Mouse (Mus musculus): ENCODE results near the gene Stac3. TPM values are rescaled to one million over a fixed set of nuclear protein-coding genes. Genes with fewer than 3 reads are reported as not detected.

Gene Stac3
- polyA plus RNA-seq, 1 experiment from 2014 or later = 0.21 TPM

- peaks cover 49% of the 10 kb centered on the region for H3K27me3 ChIP-seq (ENCODE audit: control insufficient read depth, insufficient read depth, low read length)
- peak overlapping the region; percentile 37 for H3K4me3 ChIP-seq (ENCODE audit: low read depth, low read length)
- no peaks in the 10 kb centered on the region for H3K36me3 ChIP-seq (ENCODE audit: control insufficient read depth, insufficient read depth, low read length)
- ATAC-seq (ENCODE audit: insufficient number of reproducible peaks, low FRiP score, low TSS enrichment, low read depth) = no peak
- peak overlapping the region; percentile 76 for H3K4me2 ChIP-seq (ENCODE audit: low read depth, severe bottlenecking)
- no peak for DNase-seq (ENCODE audit: low spot score)
- H3K4me1 ChIP-seq (ENCODE audit: control insufficient read depth, insufficient read depth, low read length) = peaks cover 83% of the 10 kb centered on the region
- 6% methylated on average over 7 of the region's 7 CpGs for WGBS
- H3K9ac ChIP-seq (ENCODE audit: low read length) = peak overlapping the region; percentile 12; the same call in 1 of the 2 replicates
- no peak overlapping the region for H3K27ac ChIP-seq (replicated peaks; ENCODE audit: low read depth, low read length)
- H3K9me3 ChIP-seq (ENCODE audit: control insufficient read depth, low read length) = no peaks in the 10 kb centered on the region
These were observed 10.8 kb downstream of the Stac3 start for GRCm38 (mm10) chr10:127512307-127512666.

GRCm38 (mm10) chr10:127512813-127513212, 11.3 kb downstream of the Stac3 start:
- Histone ChIP-seq H3K27me3 (ENCODE audit: control insufficient read depth, insufficient read depth, low read length) (peaks cover 44% of the 10 kb centered on the region), H3K9me3 (ENCODE audit: control insufficient read depth, low read length) (no peaks in the 10 kb centered on the region), H3K4me2 (ENCODE audit: low read depth, severe bottlenecking) (peak overlapping the region; percentile 76), H3K4me3 (ENCODE audit: low read depth, low read length) (peak overlapping the region; percentile 19), H3K27ac (replicated peaks; ENCODE audit: low read depth, low read length) (peak overlapping the region; percentile 10; the same call in 1 of the 2 replicates), H3K9ac (ENCODE audit: low read length) (peak overlapping the region; percentile 45; the same call in 1 of the 2 replicates), H3K4me1 (ENCODE audit: control insufficient read depth, insufficient read depth, low read length) (peaks cover 83% of the 10 kb centered on the region), H3K36me3 (ENCODE audit: control insufficient read depth, insufficient read depth, low read length) (no peaks in the 10 kb centered on the region; the same call in 1 of the 2 replicates)
- DNase-seq (ENCODE audit: low spot score) (peak; percentile 100), ATAC-seq (ENCODE audit: insufficient number of reproducible peaks, low FRiP score, low TSS enrichment, low read depth) (0 out of 2 replicates have a peak, but pooled peaks have one; percentile 31)
- 0% methylated on average over 27 of the region's 27 CpGs for WGBS

- DNase-seq (ENCODE audit: low spot score) (peak; percentile 65), ATAC-seq (ENCODE audit: insufficient number of reproducible peaks, low FRiP score, low TSS enrichment, low read depth) (no peak)
- 0% methylated on average over 16 of the region's 16 CpGs for WGBS
- Histone ChIP-seq H3K4me2 (ENCODE audit: low read depth, severe bottlenecking) (peak overlapping the region; percentile 76), H3K27ac (replicated peaks; ENCODE audit: low read depth, low read length) (no peak overlapping the region), H3K4me1 (ENCODE audit: control insufficient read depth, insufficient read depth, low read length) (peaks cover 78% of the 10 kb centered on the region), H3K4me3 (ENCODE audit: low read depth, low read length) (peak overlapping the region; percentile 19), H3K9ac (ENCODE audit: low read length) (peak overlapping the region; percentile 37; the same call in 1 of the 2 replicates), H3K9me3 (ENCODE audit: control insufficient read depth, low read length) (no peaks in the 10 kb centered on the region), H3K27me3 (ENCODE audit: control insufficient read depth, insufficient read depth, low read length) (peaks cover 43% of the 10 kb centered on the region), H3K36me3 (ENCODE audit: control insufficient read depth, insufficient read depth, low read length) (peaks cover 7% of the 10 kb centered on the region)
These were observed 12.1 kb downstream of the Stac3 start for GRCm38 (mm10) chr10:127513501-127514091.

- 10% methylated on average over 13 of the region's 13 CpGs for WGBS
- Histone ChIP-seq H3K4me1 (ENCODE audit: control insufficient read depth, insufficient read depth, low read length) (peaks cover 76% of the 10 kb centered on the region), H3K9me3 (ENCODE audit: control insufficient read depth, low read length) (no peaks in the 10 kb centered on the region), H3K27me3 (ENCODE audit: control insufficient read depth, insufficient read depth, low read length) (peaks cover 43% of the 10 kb centered on the region), H3K4me2 (ENCODE audit: low read depth, severe bottlenecking) (peak overlapping the region; percentile 76), H3K36me3 (ENCODE audit: control insufficient read depth, insufficient read depth, low read length) (peaks cover 9% of the 10 kb centered on the region), H3K4me3 (ENCODE audit: low read depth, low read length) (no peak overlapping the region), H3K27ac (replicated peaks; ENCODE audit: low read depth, low read length) (no peak overlapping the region), H3K9ac (ENCODE audit: low read length) (no peak overlapping the region)
- ATAC-seq (ENCODE audit: insufficient number of reproducible peaks, low FRiP score, low TSS enrichment, low read depth) = no peak
- no peak for DNase-seq (ENCODE audit: low spot score)
These were observed 12.7 kb downstream of the Stac3 start for GRCm38 (mm10) chr10:127514111-127514698.

GRCm38 (mm10) chr10:127514764-127515163, 13.3 kb downstream of the Stac3 start, which contains the start of gene Ndufa4l2:
Gene Ndufa4l2, plus strand, starts transcription at chr10:127514967.
- no peak within 1 kb of the TSS for H3K27ac ChIP-seq (replicated peaks; ENCODE audit: low read depth, low read length)
- peak within 1 kb of the TSS; percentile 19; the same call in 1 of the 2 replicates for H3K4me3 ChIP-seq (ENCODE audit: low read depth, low read length)
- H3K4me2 ChIP-seq (ENCODE audit: low read depth, severe bottlenecking) = peak within 1 kb of the TSS; percentile 76
- peaks cover 71% of the 10 kb centered on the region for H3K4me1 ChIP-seq (ENCODE audit: control insufficient read depth, insufficient read depth, low read length)
- 10% methylated on average over 6 of the region's 6 CpGs for WGBS
- H3K9me3 ChIP-seq (ENCODE audit: control insufficient read depth, low read length) = no peaks in the 10 kb centered on the region
- no peak for DNase-seq (ENCODE audit: low spot score)
- H3K9ac ChIP-seq (ENCODE audit: low read length) = peak within 1 kb of the TSS; percentile 37; the same call in 1 of the 2 replicates
- peaks cover 37% of the 10 kb centered on the region for H3K27me3 ChIP-seq (ENCODE audit: control insufficient read depth, insufficient read depth, low read length)
- no peak for ATAC-seq (ENCODE audit: insufficient number of reproducible peaks, low FRiP score, low TSS enrichment, low read depth)
- peaks cover 11% of the 10 kb centered on the region for H3K36me3 ChIP-seq (ENCODE audit: control insufficient read depth, insufficient read depth, low read length)

GRCm38 (mm10) chr10:127515271-127515982, 13.9 kb downstream of the Stac3 start:
- peak; percentile 41 for DNase-seq (ENCODE audit: low spot score)
- peaks cover 17% of the 10 kb centered on the region for H3K36me3 ChIP-seq (ENCODE audit: control insufficient read depth, insufficient read depth, low read length)
- H3K9me3 ChIP-seq (ENCODE audit: control insufficient read depth, low read length) = no peaks in the 10 kb centered on the region
- no peak overlapping the region for H3K4me3 ChIP-seq (ENCODE audit: low read depth, low read length)
- peaks cover 64% of the 10 kb centered on the region for H3K4me1 ChIP-seq (ENCODE audit: control insufficient read depth, insufficient read depth, low read length)
- no peak overlapping the region for H3K9ac ChIP-seq (ENCODE audit: low read length)
- no peak overlapping the region for H3K4me2 ChIP-seq (ENCODE audit: low read depth, severe bottlenecking)
- H3K27me3 ChIP-seq (ENCODE audit: control insufficient read depth, insufficient read depth, low read length) = peaks cover 34% of the 10 kb centered on the region
- H3K27ac ChIP-seq (replicated peaks; ENCODE audit: low read depth, low read length) = no peak overlapping the region
- 31% methylated on average over 9 of the region's 9 CpGs for WGBS
- no peak for ATAC-seq (ENCODE audit: insufficient number of reproducible peaks, low FRiP score, low TSS enrichment, low read depth)

- Histone ChIP-seq H3K4me3 (ENCODE audit: low read depth, low read length) (no peak overlapping the region), H3K4me1 (ENCODE audit: control insufficient read depth, insufficient read depth, low read length) (peaks cover 62% of the 10 kb centered on the region), H3K27me3 (ENCODE audit: control insufficient read depth, insufficient read depth, low read length) (peaks cover 31% of the 10 kb centered on the region), H3K4me2 (ENCODE audit: low read depth, severe bottlenecking) (peak overlapping the region; percentile 39; the same call in 1 of the 2 replicates), H3K36me3 (ENCODE audit: control insufficient read depth, insufficient read depth, low read length) (peaks cover 17% of the 10 kb centered on the region), H3K9me3 (ENCODE audit: control insufficient read depth, low read length) (no peaks in the 10 kb centered on the region), H3K27ac (replicated peaks; ENCODE audit: low read depth, low read length) (no peak overlapping the region), H3K9ac (ENCODE audit: low read length) (no peak overlapping the region)
- 14% methylated on average over 8 of the region's 8 CpGs for WGBS
- DNase-seq (ENCODE audit: low spot score) (no peak), ATAC-seq (ENCODE audit: insufficient number of reproducible peaks, low FRiP score, low TSS enrichment, low read depth) (no peak)
These were observed 14.5 kb downstream of the Stac3 start for GRCm38 (mm10) chr10:127515983-127516459.

GRCm38 (mm10) chr10:127516576-127517260, 15.2 kb downstream of the Stac3 start:
- Histone ChIP-seq H3K36me3 (ENCODE audit: control insufficient read depth, insufficient read depth, low read length) (peaks cover 17% of the 10 kb centered on the region), H3K27me3 (ENCODE audit: control insufficient read depth, insufficient read depth, low read length) (peaks cover 27% of the 10 kb centered on the region), H3K4me3 (ENCODE audit: low read depth, low read length) (no peak overlapping the region), H3K9me3 (ENCODE audit: control insufficient read depth, low read length) (no peaks in the 10 kb centered on the region), H3K4me1 (ENCODE audit: control insufficient read depth, insufficient read depth, low read length) (peaks cover 63% of the 10 kb centered on the region), H3K9ac (ENCODE audit: low read length) (no peak overlapping the region), H3K4me2 (ENCODE audit: low read depth, severe bottlenecking) (peak overlapping the region; percentile 39), H3K27ac (replicated peaks; ENCODE audit: low read depth, low read length) (no peak overlapping the region)
- peak; percentile 62 for DNase-seq (ENCODE audit: low spot score)
- 3% methylated on average over 30 of the region's 30 CpGs for WGBS
- ATAC-seq (ENCODE audit: insufficient number of reproducible peaks, low FRiP score, low TSS enrichment, low read depth) = no peak
